Mouse (Mus musculus) G1E (cell line): Measurements from ENCODE around the gene 6430571L13Rik.

Source experiments
- CTCF ChIP-seq: IDR thresholded peaks from 2 replicates; pipeline ENCODE4 v1.5.1; 2012; ENCODE audit warnings: low read depth, low read length, inconsistent platforms, mixed read lengths
- GATA1 ChIP-seq: IDR thresholded peaks from 2 replicates; pipeline ENCODE4 v1.6.1; 2012; ENCODE audit warnings: borderline replicate concordance, low read length, inconsistent platforms, mixed read lengths

GRCm38 (mm10) chr9:107338172-107338883, 2.1 kb upstream of the 6430571L13Rik start, which contains the start of gene Hemk1:
- TF ChIP-seq CTCF (no peak), GATA1 (no peak)
